Mouse (Mus musculus): ENCODE data around the gene Grm4. TPM values are rescaled to one million over a fixed set of nuclear protein-coding genes. Genes with fewer than 3 reads are reported as not detected.

Grm4 gene
- total and polyA plus RNA-seq, 3 experiments: 0.05 TPM; not detected in 2

- DNase-seq (ENCODE audit: low spot score) (no peak), ATAC-seq (ENCODE audit: extremely low read depth, insufficient number of reproducible peaks, low FRiP score, poor library complexity, severe bottlenecking) (no peak)
- TF ChIP-seq GATA2 (IDR thresholded peaks at IDR 0.05; ENCODE audit: borderline replicate concordance, low read depth, low read length): no peak
- no peak for TF ChIP-seq CTCF (IDR thresholded peaks at IDR 0.05; ENCODE audit: low read depth, low read length)
- no peak for TF ChIP-seq TAL1 (conservative IDR thresholded peaks at IDR 0.05; ENCODE audit: low read depth, low read length)
- no peak for TF ChIP-seq GATA1 (IDR thresholded peaks at IDR 0.05; ENCODE audit: borderline replicate concordance, low read length)
- no peak for TF ChIP-seq POLR2AphosphoS5 (IDR thresholded peaks at IDR 0.05; ENCODE audit: insufficient replicate concordance, low read depth, low read length)
- Histone ChIP-seq H3K4me3 (ENCODE audit: low read depth, low read length) (no peak overlapping the region; the same call in 1 of the 2 replicates), H3K4me1 (ENCODE audit: insufficient read depth, low read depth, low read length) (no peaks in the 10 kb centered on the region), H3K27me3 (ENCODE audit: insufficient read depth, low read length) (no peaks in the 10 kb centered on the region), H3K9me3 (replicated peaks) (peaks cover 39% of the 10 kb centered on the region), H3K36me3 (replicated peaks) (no peaks in the 10 kb centered on the region)
These were observed 7.1 kb downstream of the Grm4 start for GRCm38 (mm10) chr17:27513916-27514762.

DNA sequence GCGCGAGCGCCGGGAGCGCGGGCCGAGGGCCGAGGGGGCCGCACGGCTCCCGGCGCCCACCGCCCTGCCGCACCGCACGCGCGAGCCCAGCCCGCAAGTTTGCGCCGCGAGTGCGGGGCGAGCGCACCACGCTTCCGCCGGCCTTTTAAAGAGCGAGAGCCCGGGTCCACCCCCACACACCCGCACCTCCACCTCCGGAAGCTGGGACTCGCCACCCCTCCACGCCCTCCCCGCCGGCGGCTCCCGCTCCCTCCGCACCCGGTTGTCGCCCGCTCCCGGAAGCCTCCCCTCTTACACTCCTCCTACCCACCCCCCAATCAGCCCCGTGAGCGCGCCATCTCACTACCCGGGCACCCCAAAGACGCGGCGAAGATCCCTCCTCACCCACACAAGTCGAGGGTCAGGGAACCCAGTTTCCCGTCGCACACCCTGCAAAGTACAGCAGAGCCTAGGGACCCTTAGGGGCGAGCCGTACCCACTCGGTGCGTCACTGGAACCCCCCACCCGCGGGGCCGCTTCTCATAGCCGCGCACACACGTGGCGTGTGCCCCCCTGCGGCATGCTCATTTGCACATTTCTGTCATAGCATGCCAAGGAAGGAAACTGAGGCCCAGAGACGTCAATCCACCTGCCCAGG is 7.8 kb downstream of the Grm4 start:
- H3K9me3 ChIP-seq (replicated peaks): peaks cover 39% of the 10 kb centered on the region
- ATAC-seq (ENCODE audit: extremely low read depth, insufficient number of reproducible peaks, low FRiP score, poor library complexity, severe bottlenecking) (no peak), DNase-seq (ENCODE audit: low spot score) (no peak)
- TF ChIP-seq TAL1 (conservative IDR thresholded peaks at IDR 0.05; ENCODE audit: low read depth, low read length) (no peak), GATA1 (IDR thresholded peaks at IDR 0.05; ENCODE audit: borderline replicate concordance, low read length) (no peak), CTCF (IDR thresholded peaks at IDR 0.05; ENCODE audit: low read depth, low read length) (no peak), POLR2AphosphoS5 (IDR thresholded peaks at IDR 0.05; ENCODE audit: insufficient replicate concordance, low read depth, low read length) (no peak), GATA2 (IDR thresholded peaks at IDR 0.05; ENCODE audit: borderline replicate concordance, low read depth, low read length) (no peak)
- no peaks in the 10 kb centered on the region; the same call in 1 of the 2 replicates for H3K27me3 ChIP-seq (ENCODE audit: insufficient read depth, low read length)
- H3K4me3 ChIP-seq (ENCODE audit: low read depth, low read length): no peak overlapping the region; the same call in 1 of the 2 replicates
- H3K4me1 ChIP-seq (ENCODE audit: insufficient read depth, low read depth, low read length): no peaks in the 10 kb centered on the region
- H3K36me3 ChIP-seq (replicated peaks): no peaks in the 10 kb centered on the region

DNA sequence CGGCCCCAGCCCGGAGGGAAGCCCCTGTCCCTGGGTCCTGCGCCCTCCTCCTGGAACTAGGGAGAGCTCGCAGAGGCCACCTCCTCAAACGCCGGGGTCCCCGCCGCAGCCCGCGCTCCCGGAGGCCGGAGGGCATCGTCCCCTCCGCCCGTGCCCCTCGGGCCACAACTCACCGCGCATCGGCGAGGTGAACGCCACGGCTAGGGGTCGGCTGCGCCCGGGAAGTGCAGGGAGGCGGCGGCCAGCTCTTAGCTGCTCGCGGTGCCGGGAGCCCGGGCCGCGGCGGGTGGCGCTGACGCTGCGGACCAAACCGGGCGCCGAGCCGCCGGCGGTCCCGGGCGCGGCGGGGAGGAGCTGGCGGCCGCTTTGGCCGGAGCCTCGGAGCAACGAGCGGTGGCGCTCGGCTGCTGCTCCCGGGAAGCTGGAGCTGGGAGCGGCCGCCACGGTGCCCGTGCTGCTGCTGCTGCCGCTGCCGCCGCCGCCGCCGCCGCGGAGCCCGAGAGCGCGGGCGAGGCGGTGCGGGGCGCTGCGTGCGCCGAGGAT is 8.5 kb downstream of the Grm4 start:
- no peaks in the 10 kb centered on the region for H3K4me1 ChIP-seq (ENCODE audit: insufficient read depth, low read depth, low read length)
- DNase-seq (ENCODE audit: low spot score): no peak
- no peaks in the 10 kb centered on the region; the same call in 1 of the 2 replicates for H3K27me3 ChIP-seq (ENCODE audit: insufficient read depth, low read length)
- peaks cover 39% of the 10 kb centered on the region for H3K9me3 ChIP-seq (replicated peaks)
- H3K4me3 ChIP-seq (ENCODE audit: low read depth, low read length): peak overlapping the region; percentile 11; the same call in 1 of the 2 replicates
- H3K36me3 ChIP-seq (replicated peaks): no peaks in the 10 kb centered on the region
- ATAC-seq (ENCODE audit: extremely low read depth, insufficient number of reproducible peaks, low FRiP score, poor library complexity, severe bottlenecking): no peak
- no peak for TF ChIP-seq CTCF (IDR thresholded peaks at IDR 0.05; ENCODE audit: low read depth, low read length)
- no peak for TF ChIP-seq GATA2 (IDR thresholded peaks at IDR 0.05; ENCODE audit: borderline replicate concordance, low read depth, low read length)
- no peak for TF ChIP-seq TAL1 (conservative IDR thresholded peaks at IDR 0.05; ENCODE audit: low read depth, low read length)
- no peak for TF ChIP-seq POLR2AphosphoS5 (IDR thresholded peaks at IDR 0.05; ENCODE audit: insufficient replicate concordance, low read depth, low read length)
- TF ChIP-seq GATA1 (IDR thresholded peaks at IDR 0.05; ENCODE audit: borderline replicate concordance, low read length): no peak

- Histone ChIP-seq H3K27me3 (ENCODE audit: insufficient read depth, low read length) (no peaks in the 10 kb centered on the region; the same call in 1 of the 2 replicates), H3K9me3 (replicated peaks) (peaks cover 39% of the 10 kb centered on the region), H3K4me1 (ENCODE audit: insufficient read depth, low read depth, low read length) (no peaks in the 10 kb centered on the region), H3K4me3 (ENCODE audit: low read depth, low read length) (peak overlapping the region; percentile 11; the same call in 1 of the 2 replicates), H3K36me3 (replicated peaks) (no peaks in the 10 kb centered on the region)
- no peak for DNase-seq (ENCODE audit: low spot score)
- TF ChIP-seq GATA2 (IDR thresholded peaks at IDR 0.05; ENCODE audit: borderline replicate concordance, low read depth, low read length) (no peak), POLR2AphosphoS5 (IDR thresholded peaks at IDR 0.05; ENCODE audit: insufficient replicate concordance, low read depth, low read length) (no peak), CTCF (IDR thresholded peaks at IDR 0.05; ENCODE audit: low read depth, low read length) (no peak), GATA1 (IDR thresholded peaks at IDR 0.05; ENCODE audit: borderline replicate concordance, low read length) (no peak), TAL1 (conservative IDR thresholded peaks at IDR 0.05; ENCODE audit: low read depth, low read length) (no peak)
- ATAC-seq (ENCODE audit: extremely low read depth, insufficient number of reproducible peaks, low FRiP score, poor library complexity, severe bottlenecking): no peak
These were observed 9.2 kb downstream of the Grm4 start for GRCm38 (mm10) chr17:27511865-27512618.

- H3K4me3 ChIP-seq (ENCODE audit: low read depth, low read length): no peak overlapping the region
- no peaks in the 10 kb centered on the region for H3K36me3 ChIP-seq (replicated peaks)
- peaks cover 42% of the 10 kb centered on the region for H3K9me3 ChIP-seq (replicated peaks)
- DNase-seq (ENCODE audit: low spot score): no peak
- H3K4me1 ChIP-seq (ENCODE audit: insufficient read depth, low read depth, low read length): no peaks in the 10 kb centered on the region
- no peak for ATAC-seq (ENCODE audit: extremely low read depth, insufficient number of reproducible peaks, low FRiP score, poor library complexity, severe bottlenecking)
- no peak for TF ChIP-seq POLR2AphosphoS5 (IDR thresholded peaks at IDR 0.05; ENCODE audit: insufficient replicate concordance, low read depth, low read length)
- TF ChIP-seq TAL1 (conservative IDR thresholded peaks at IDR 0.05; ENCODE audit: low read depth, low read length): no peak
- no peak for TF ChIP-seq CTCF (IDR thresholded peaks at IDR 0.05; ENCODE audit: low read depth, low read length)
- TF ChIP-seq GATA1 (IDR thresholded peaks at IDR 0.05; ENCODE audit: borderline replicate concordance, low read length): no peak
- TF ChIP-seq GATA2 (IDR thresholded peaks at IDR 0.05; ENCODE audit: borderline replicate concordance, low read depth, low read length): no peak
- H3K27me3 ChIP-seq (ENCODE audit: insufficient read depth, low read length): no peaks in the 10 kb centered on the region; the same call in 1 of the 2 replicates
These were observed 10.0 kb downstream of the Grm4 start for GRCm38 (mm10) chr17:27511125-27511735.
